Mouse (Mus musculus): Measurements from ENCODE around the gene Pank4. TPM values are rescaled to one million over a fixed set of nuclear protein-coding genes. Genes with fewer than 3 reads are reported as not detected.

The Pank4 gene
- polyA plus RNA-seq, 1 experiment from 2014 or later: 34.2 TPM

GRCm38 (mm10) chr4:155014791-155015190 lies 50.9 kb downstream of the Pank4 start:
- no peak for ATAC-seq
- no peak overlapping the region for H3K4me2 ChIP-seq (ENCODE audit: low read depth, low read length)
- no peak overlapping the region for H3K4me3 ChIP-seq (ENCODE audit: low read length)
- H3K9me3 ChIP-seq (ENCODE audit: control insufficient read depth, low read length): no peaks in the 10 kb centered on the region
- no peak overlapping the region for H3K9ac ChIP-seq (ENCODE audit: low read depth, low read length)
- 69% methylated on average over 12 of the region's 12 CpGs for WGBS
- H3K27ac ChIP-seq (ENCODE audit: low read length): no peak overlapping the region
- H3K4me1 ChIP-seq (ENCODE audit: control insufficient read depth, insufficient read depth, low read length): peaks cover 11% of the 10 kb centered on the region
- no peaks in the 10 kb centered on the region for H3K36me3 ChIP-seq (ENCODE audit: control insufficient read depth, insufficient read depth, low read length)
- no peaks in the 10 kb centered on the region for H3K27me3 ChIP-seq (replicated peaks; ENCODE audit: control insufficient read depth, insufficient read depth, low read length)

DNA sequence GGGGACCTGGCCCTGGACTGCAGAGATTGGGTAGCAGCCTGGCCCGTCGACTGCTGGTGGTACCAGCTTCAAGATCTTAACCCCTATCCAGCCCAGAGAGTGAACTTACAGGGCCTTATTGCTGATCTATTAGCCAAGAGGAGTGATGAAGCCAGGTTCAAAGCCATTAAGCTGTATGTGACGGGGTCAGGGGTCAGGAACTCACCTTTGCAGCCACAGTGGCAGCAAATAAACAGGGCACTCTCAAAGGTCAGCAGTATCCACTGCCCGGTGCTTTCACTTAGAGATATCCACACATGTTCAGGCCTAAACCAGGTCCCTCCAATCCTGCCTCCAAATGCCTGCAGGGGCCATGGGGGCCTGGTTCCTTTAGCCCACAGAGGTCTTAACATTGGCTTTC lies 51.6 kb downstream of the Pank4 start:
- Histone ChIP-seq H3K9me3 (ENCODE audit: control insufficient read depth, low read length) (no peaks in the 10 kb centered on the region), H3K9ac (ENCODE audit: low read depth, low read length) (no peak overlapping the region), H3K27ac (ENCODE audit: low read length) (no peak overlapping the region), H3K4me2 (ENCODE audit: low read depth, low read length) (no peak overlapping the region), H3K36me3 (ENCODE audit: control insufficient read depth, insufficient read depth, low read length) (no peaks in the 10 kb centered on the region), H3K27me3 (replicated peaks; ENCODE audit: control insufficient read depth, insufficient read depth, low read length) (no peaks in the 10 kb centered on the region), H3K4me3 (ENCODE audit: low read length) (no peak overlapping the region), H3K4me1 (ENCODE audit: control insufficient read depth, insufficient read depth, low read length) (peaks cover 12% of the 10 kb centered on the region)
- ATAC-seq: no peak
- 56% methylated on average over 4 of the region's 4 CpGs for WGBS

DNA sequence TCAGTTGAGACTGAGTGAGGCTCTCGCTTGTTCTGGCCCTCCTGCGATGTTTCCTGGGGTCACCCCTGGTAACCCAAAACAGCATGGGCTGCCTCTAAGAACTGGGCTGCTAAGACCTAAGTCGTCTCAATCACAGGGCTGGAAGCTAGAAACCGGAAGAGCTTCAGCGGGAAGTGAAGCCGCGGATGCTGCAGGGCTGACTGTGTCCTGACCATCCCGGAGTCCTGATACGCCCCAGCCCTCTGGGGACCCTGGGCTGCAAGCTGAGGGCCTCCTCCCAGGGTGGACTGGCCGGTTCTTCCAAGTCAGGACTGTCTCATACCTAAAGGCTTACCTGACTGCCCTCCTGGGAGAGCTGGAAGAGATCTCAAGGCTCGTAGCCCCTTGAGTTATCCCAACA lies 52.9 kb downstream of the Pank4 start:
- WGBS: 64% methylated on average over 11 of the region's 11 CpGs
- no peak overlapping the region for H3K27ac ChIP-seq (ENCODE audit: low read length)
- no peak overlapping the region for H3K4me3 ChIP-seq (ENCODE audit: low read length)
- H3K36me3 ChIP-seq (ENCODE audit: control insufficient read depth, insufficient read depth, low read length): no peaks in the 10 kb centered on the region
- peaks cover 12% of the 10 kb centered on the region for H3K4me1 ChIP-seq (ENCODE audit: control insufficient read depth, insufficient read depth, low read length)
- H3K9ac ChIP-seq (ENCODE audit: low read depth, low read length): no peak overlapping the region
- H3K9me3 ChIP-seq (ENCODE audit: control insufficient read depth, low read length): no peaks in the 10 kb centered on the region
- ATAC-seq: no peak
- no peaks in the 10 kb centered on the region for H3K27me3 ChIP-seq (replicated peaks; ENCODE audit: control insufficient read depth, insufficient read depth, low read length)
- H3K4me2 ChIP-seq (ENCODE audit: low read depth, low read length): no peak overlapping the region

GRCm38 (mm10) chr4:155017253-155017878 lies 53.4 kb downstream of the Pank4 start:
- no peaks in the 10 kb centered on the region for H3K36me3 ChIP-seq (ENCODE audit: control insufficient read depth, insufficient read depth, low read length)
- H3K9ac ChIP-seq (ENCODE audit: low read depth, low read length): no peak overlapping the region
- H3K27ac ChIP-seq (ENCODE audit: low read length): no peak overlapping the region
- no peak overlapping the region for H3K4me3 ChIP-seq (ENCODE audit: low read length)
- H3K27me3 ChIP-seq (replicated peaks; ENCODE audit: control insufficient read depth, insufficient read depth, low read length): no peaks in the 10 kb centered on the region
- peaks cover 12% of the 10 kb centered on the region for H3K4me1 ChIP-seq (ENCODE audit: control insufficient read depth, insufficient read depth, low read length)
- 69% methylated on average over 11 of the region's 11 CpGs for WGBS
- H3K4me2 ChIP-seq (ENCODE audit: low read depth, low read length): no peak overlapping the region
- H3K9me3 ChIP-seq (ENCODE audit: control insufficient read depth, low read length): no peaks in the 10 kb centered on the region
- ATAC-seq: no peak

DNA sequence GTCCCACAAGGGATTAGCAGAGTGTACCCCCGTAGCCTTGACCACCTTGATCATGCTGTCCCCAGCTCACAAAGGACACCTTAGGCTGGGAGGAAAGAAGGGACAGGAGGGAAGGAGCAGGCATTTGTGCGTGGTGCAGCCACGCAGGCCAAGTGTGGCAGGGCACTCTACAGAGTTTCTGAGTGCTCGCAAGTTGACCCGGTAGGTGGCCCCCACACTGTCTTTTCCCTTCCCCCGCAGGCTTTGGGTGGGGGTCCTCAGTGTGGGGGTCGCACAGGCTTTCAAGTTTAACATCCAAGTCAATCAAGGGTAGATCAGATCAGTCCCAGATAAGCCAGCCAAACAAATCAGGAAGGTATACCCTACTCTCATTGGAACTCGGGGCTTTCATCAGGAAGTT lies 54.1 kb downstream of the Pank4 start:
- Histone ChIP-seq H3K27me3 (replicated peaks; ENCODE audit: control insufficient read depth, insufficient read depth, low read length) (no peaks in the 10 kb centered on the region), H3K27ac (ENCODE audit: low read length) (no peak overlapping the region), H3K4me3 (ENCODE audit: low read length) (no peak overlapping the region), H3K36me3 (ENCODE audit: control insufficient read depth, insufficient read depth, low read length) (no peaks in the 10 kb centered on the region), H3K9ac (ENCODE audit: low read depth, low read length) (no peak overlapping the region), H3K4me2 (ENCODE audit: low read depth, low read length) (no peak overlapping the region), H3K4me1 (ENCODE audit: control insufficient read depth, insufficient read depth, low read length) (peaks cover 12% of the 10 kb centered on the region), H3K9me3 (ENCODE audit: control insufficient read depth, low read length) (no peaks in the 10 kb centered on the region)
- ATAC-seq: no peak
- 66% methylated on average over 8 of the region's 8 CpGs for WGBS

- peak; percentile 36 for ATAC-seq
- H3K27me3 ChIP-seq (replicated peaks; ENCODE audit: control insufficient read depth, insufficient read depth, low read length): no peaks in the 10 kb centered on the region
- WGBS: 11% methylated on average over 15 of the region's 15 CpGs
- no peaks in the 10 kb centered on the region for H3K9me3 ChIP-seq (ENCODE audit: control insufficient read depth, low read length)
- peaks cover 12% of the 10 kb centered on the region for H3K4me1 ChIP-seq (ENCODE audit: control insufficient read depth, insufficient read depth, low read length)
- H3K27ac ChIP-seq (ENCODE audit: low read length): no peak overlapping the region
- H3K36me3 ChIP-seq (ENCODE audit: control insufficient read depth, insufficient read depth, low read length): no peaks in the 10 kb centered on the region
- peak overlapping the region; percentile 35 for H3K4me2 ChIP-seq (ENCODE audit: low read depth, low read length)
- H3K9ac ChIP-seq (ENCODE audit: low read depth, low read length): no peak overlapping the region
- no peak overlapping the region for H3K4me3 ChIP-seq (ENCODE audit: low read length)
These were observed 54.8 kb downstream of the Pank4 start for GRCm38 (mm10) chr4:155018601-155019335.

DNA sequence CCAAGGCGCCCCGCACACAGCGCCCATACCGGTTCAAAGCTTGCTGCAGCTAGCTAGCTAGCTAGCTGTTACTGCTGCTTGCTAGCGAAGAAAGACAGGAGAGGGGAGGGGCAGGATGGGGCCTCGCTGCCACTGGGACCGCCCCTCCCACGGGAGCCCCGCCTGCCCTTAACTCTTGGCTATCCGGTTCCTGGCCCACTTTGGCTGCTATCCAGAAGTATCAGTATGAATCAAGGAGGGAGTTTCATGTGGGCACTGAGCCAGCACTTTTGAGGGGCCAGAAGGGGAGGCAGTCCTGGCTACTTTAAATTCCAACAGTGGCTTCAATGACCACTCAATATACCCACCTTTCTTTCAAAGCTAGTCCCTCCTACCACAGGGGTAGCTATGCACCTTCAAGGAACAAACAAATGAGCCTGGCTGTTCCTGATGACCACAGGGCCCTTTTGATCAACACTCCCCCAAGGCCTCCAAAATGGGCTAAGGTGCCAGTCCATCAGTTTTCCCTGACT lies 55.5 kb downstream of the Pank4 start:
- Histone ChIP-seq H3K27ac (ENCODE audit: low read length) (no peak overlapping the region), H3K4me1 (ENCODE audit: control insufficient read depth, insufficient read depth, low read length) (peaks cover 12% of the 10 kb centered on the region), H3K9ac (ENCODE audit: low read depth, low read length) (no peak overlapping the region), H3K27me3 (replicated peaks; ENCODE audit: control insufficient read depth, insufficient read depth, low read length) (no peaks in the 10 kb centered on the region), H3K4me2 (ENCODE audit: low read depth, low read length) (peak overlapping the region; percentile 35), H3K9me3 (ENCODE audit: control insufficient read depth, low read length) (no peaks in the 10 kb centered on the region), H3K4me3 (ENCODE audit: low read length) (no peak overlapping the region), H3K36me3 (ENCODE audit: control insufficient read depth, insufficient read depth, low read length) (no peaks in the 10 kb centered on the region)
- WGBS: under 1% methylated on average over 10 of the region's 10 CpGs
- peak; percentile 83 for ATAC-seq

GRCm38 (mm10) chr4:155020141-155020540 lies 56.2 kb downstream of the Pank4 start:
- Histone ChIP-seq H3K36me3 (ENCODE audit: control insufficient read depth, insufficient read depth, low read length) (no peaks in the 10 kb centered on the region), H3K4me2 (ENCODE audit: low read depth, low read length) (no peak overlapping the region), H3K27me3 (replicated peaks; ENCODE audit: control insufficient read depth, insufficient read depth, low read length) (no peaks in the 10 kb centered on the region), H3K4me3 (ENCODE audit: low read length) (no peak overlapping the region), H3K9me3 (ENCODE audit: control insufficient read depth, low read length) (no peaks in the 10 kb centered on the region), H3K4me1 (ENCODE audit: control insufficient read depth, insufficient read depth, low read length) (peaks cover 12% of the 10 kb centered on the region), H3K9ac (ENCODE audit: low read depth, low read length) (no peak overlapping the region), H3K27ac (ENCODE audit: low read length) (no peak overlapping the region)
- WGBS: 61% methylated on average over 1 of the region's 1 CpGs
- ATAC-seq: peak; percentile 31; the same call in 1 of the 2 replicates

GRCm38 (mm10) chr4:155020813-155021212 lies 56.9 kb downstream of the Pank4 start:
- no peak overlapping the region for H3K9ac ChIP-seq (ENCODE audit: low read depth, low read length)
- H3K27me3 ChIP-seq (replicated peaks; ENCODE audit: control insufficient read depth, insufficient read depth, low read length): no peaks in the 10 kb centered on the region
- no peak overlapping the region for H3K27ac ChIP-seq (ENCODE audit: low read length)
- no peak for ATAC-seq
- H3K4me1 ChIP-seq (ENCODE audit: control insufficient read depth, insufficient read depth, low read length): peaks cover 12% of the 10 kb centered on the region
- no peak overlapping the region for H3K4me3 ChIP-seq (ENCODE audit: low read length)
- H3K9me3 ChIP-seq (ENCODE audit: control insufficient read depth, low read length): no peaks in the 10 kb centered on the region
- H3K36me3 ChIP-seq (ENCODE audit: control insufficient read depth, insufficient read depth, low read length): no peaks in the 10 kb centered on the region
- no peak overlapping the region for H3K4me2 ChIP-seq (ENCODE audit: low read depth, low read length)
- WGBS: 60% methylated on average over 9 of the region's 9 CpGs
